Mouse (Mus musculus): Measurements from ENCODE around the gene Galnt2. TPM values are rescaled to one million over a fixed set of nuclear protein-coding genes. Genes with fewer than 3 reads are reported as not detected.
A peak's percentile ranks its signal among the peaks of the same experiment; 100 is the strongest.

Galnt2 gene
- polyA plus RNA-seq, 1 experiment from 2014 or later = 56.4 TPM

GRCm38 (mm10) chr8:124346852-124347523 lies 115.8 kb downstream of the Galnt2 start:
- Histone ChIP-seq H3K4me2 (ENCODE audit: low read depth, severe bottlenecking) (no peak overlapping the region), H3K9ac (ENCODE audit: low read length) (no peak overlapping the region), H3K9me3 (ENCODE audit: control insufficient read depth, low read length) (no peaks in the 10 kb centered on the region), H3K36me3 (ENCODE audit: control insufficient read depth, insufficient read depth, low read length) (no peaks in the 10 kb centered on the region), H3K27ac (replicated peaks; ENCODE audit: low read depth, low read length) (peak overlapping the region; percentile 9; the same call in 1 of the 2 replicates), H3K27me3 (ENCODE audit: control insufficient read depth, insufficient read depth, low read length) (no peaks in the 10 kb centered on the region), H3K4me3 (ENCODE audit: low read depth, low read length) (no peak overlapping the region), H3K4me1 (ENCODE audit: control insufficient read depth, insufficient read depth, low read length) (no peaks in the 10 kb centered on the region)
- DNase-seq (ENCODE audit: low spot score) = peak; percentile 83
- ATAC-seq (ENCODE audit: insufficient number of reproducible peaks, low FRiP score, low TSS enrichment, low read depth) = peak; percentile 70
- 32% methylated on average over 19 of the region's 19 CpGs for WGBS

- Histone ChIP-seq H3K4me3 (ENCODE audit: low read depth, low read length) (no peak overlapping the region), H3K4me1 (ENCODE audit: control insufficient read depth, insufficient read depth, low read length) (no peaks in the 10 kb centered on the region), H3K9me3 (ENCODE audit: control insufficient read depth, low read length) (no peaks in the 10 kb centered on the region), H3K9ac (ENCODE audit: low read length) (no peak overlapping the region), H3K27ac (replicated peaks; ENCODE audit: low read depth, low read length) (0 out of 2 replicates have a peak overlapping the region, but pooled peaks have one; percentile 14), H3K36me3 (ENCODE audit: control insufficient read depth, insufficient read depth, low read length) (no peaks in the 10 kb centered on the region), H3K27me3 (ENCODE audit: control insufficient read depth, insufficient read depth, low read length) (no peaks in the 10 kb centered on the region), H3K4me2 (ENCODE audit: low read depth, severe bottlenecking) (no peak overlapping the region)
- DNase-seq (ENCODE audit: low spot score) (no peak), ATAC-seq (ENCODE audit: insufficient number of reproducible peaks, low FRiP score, low TSS enrichment, low read depth) (no peak)
- WGBS = 75% methylated on average over 1 of the region's 1 CpGs
Measured at GRCm38 (mm10) chr8:124348087-124348486, 116.9 kb downstream of the Galnt2 start.

GRCm38 (mm10) chr8:124349663-124350062 lies 118.5 kb downstream of the Galnt2 start:
- Histone ChIP-seq H3K9me3 (ENCODE audit: control insufficient read depth, low read length) (no peaks in the 10 kb centered on the region), H3K27ac (replicated peaks; ENCODE audit: low read depth, low read length) (no peak overlapping the region), H3K4me2 (ENCODE audit: low read depth, severe bottlenecking) (no peak overlapping the region), H3K4me1 (ENCODE audit: control insufficient read depth, insufficient read depth, low read length) (no peaks in the 10 kb centered on the region), H3K4me3 (ENCODE audit: low read depth, low read length) (no peak overlapping the region), H3K27me3 (ENCODE audit: control insufficient read depth, insufficient read depth, low read length) (no peaks in the 10 kb centered on the region), H3K9ac (ENCODE audit: low read length) (no peak overlapping the region), H3K36me3 (ENCODE audit: control insufficient read depth, insufficient read depth, low read length) (no peaks in the 10 kb centered on the region)
- WGBS = 42% methylated on average over 7 of the region's 7 CpGs
- ATAC-seq (ENCODE audit: insufficient number of reproducible peaks, low FRiP score, low TSS enrichment, low read depth) (no peak), DNase-seq (ENCODE audit: low spot score) (peak; percentile 91)

GRCm38 (mm10) chr8:124351636-124352035 lies 120.4 kb downstream of the Galnt2 start:
- Histone ChIP-seq H3K9me3 (ENCODE audit: control insufficient read depth, low read length) (no peaks in the 10 kb centered on the region), H3K9ac (ENCODE audit: low read length) (no peak overlapping the region), H3K36me3 (ENCODE audit: control insufficient read depth, insufficient read depth, low read length) (no peaks in the 10 kb centered on the region), H3K27ac (replicated peaks; ENCODE audit: low read depth, low read length) (no peak overlapping the region), H3K4me2 (ENCODE audit: low read depth, severe bottlenecking) (no peak overlapping the region), H3K4me3 (ENCODE audit: low read depth, low read length) (no peak overlapping the region), H3K4me1 (ENCODE audit: control insufficient read depth, insufficient read depth, low read length) (no peaks in the 10 kb centered on the region), H3K27me3 (ENCODE audit: control insufficient read depth, insufficient read depth, low read length) (no peaks in the 10 kb centered on the region)
- WGBS = 60% methylated on average over 5 of the region's 5 CpGs
- no peak for DNase-seq (ENCODE audit: low spot score)
- ATAC-seq (ENCODE audit: insufficient number of reproducible peaks, low FRiP score, low TSS enrichment, low read depth) = no peak

GRCm38 (mm10) chr8:124360911-124361310 lies 129.7 kb downstream of the Galnt2 start:
- DNase-seq (ENCODE audit: low spot score) = no peak
- Histone ChIP-seq H3K4me3 (ENCODE audit: low read depth, low read length) (no peak overlapping the region), H3K9me3 (ENCODE audit: control insufficient read depth, low read length) (no peaks in the 10 kb centered on the region), H3K36me3 (ENCODE audit: control insufficient read depth, insufficient read depth, low read length) (no peaks in the 10 kb centered on the region), H3K9ac (ENCODE audit: low read length) (no peak overlapping the region), H3K27ac (replicated peaks; ENCODE audit: low read depth, low read length) (no peak overlapping the region), H3K4me2 (ENCODE audit: low read depth, severe bottlenecking) (no peak overlapping the region), H3K4me1 (ENCODE audit: control insufficient read depth, insufficient read depth, low read length) (no peaks in the 10 kb centered on the region), H3K27me3 (ENCODE audit: control insufficient read depth, insufficient read depth, low read length) (no peaks in the 10 kb centered on the region)
- WGBS = 79% methylated on average over 3 of the region's 3 CpGs
- no peak for ATAC-seq (ENCODE audit: insufficient number of reproducible peaks, low FRiP score, low TSS enrichment, low read depth)

- Histone ChIP-seq H3K27me3 (ENCODE audit: control insufficient read depth, insufficient read depth, low read length) (no peaks in the 10 kb centered on the region), H3K9ac (ENCODE audit: low read length) (no peak overlapping the region), H3K27ac (replicated peaks; ENCODE audit: low read depth, low read length) (no peak overlapping the region), H3K9me3 (ENCODE audit: control insufficient read depth, low read length) (no peaks in the 10 kb centered on the region), H3K4me2 (ENCODE audit: low read depth, severe bottlenecking) (no peak overlapping the region), H3K36me3 (ENCODE audit: control insufficient read depth, insufficient read depth, low read length) (no peaks in the 10 kb centered on the region), H3K4me1 (ENCODE audit: control insufficient read depth, insufficient read depth, low read length) (no peaks in the 10 kb centered on the region), H3K4me3 (ENCODE audit: low read depth, low read length) (no peak overlapping the region)
- ATAC-seq (ENCODE audit: insufficient number of reproducible peaks, low FRiP score, low TSS enrichment, low read depth) (no peak), DNase-seq (ENCODE audit: low spot score) (no peak)
- 80% methylated on average over 11 of the region's 11 CpGs for WGBS
Measured at GRCm38 (mm10) chr8:124361773-124362427, 130.7 kb downstream of the Galnt2 start.

GRCm38 (mm10) chr8:124362589-124362988 lies 131.4 kb downstream of the Galnt2 start:
- Histone ChIP-seq H3K27me3 (ENCODE audit: control insufficient read depth, insufficient read depth, low read length) (no peaks in the 10 kb centered on the region), H3K4me1 (ENCODE audit: control insufficient read depth, insufficient read depth, low read length) (no peaks in the 10 kb centered on the region), H3K4me3 (ENCODE audit: low read depth, low read length) (no peak overlapping the region), H3K27ac (replicated peaks; ENCODE audit: low read depth, low read length) (no peak overlapping the region), H3K9me3 (ENCODE audit: control insufficient read depth, low read length) (no peaks in the 10 kb centered on the region), H3K4me2 (ENCODE audit: low read depth, severe bottlenecking) (no peak overlapping the region), H3K36me3 (ENCODE audit: control insufficient read depth, insufficient read depth, low read length) (no peaks in the 10 kb centered on the region), H3K9ac (ENCODE audit: low read length) (no peak overlapping the region)
- ATAC-seq (ENCODE audit: insufficient number of reproducible peaks, low FRiP score, low TSS enrichment, low read depth) (no peak), DNase-seq (ENCODE audit: low spot score) (no peak)
- WGBS = 82% methylated on average over 7 of the region's 7 CpGs

- WGBS = 94% methylated on average over 15 of the region's 15 CpGs
- no peak overlapping the region for H3K9ac ChIP-seq (ENCODE audit: low read length)
- no peaks in the 10 kb centered on the region for H3K36me3 ChIP-seq (ENCODE audit: control insufficient read depth, insufficient read depth, low read length)
- H3K27ac ChIP-seq (replicated peaks; ENCODE audit: low read depth, low read length) = no peak overlapping the region
- ATAC-seq (ENCODE audit: insufficient number of reproducible peaks, low FRiP score, low TSS enrichment, low read depth) (no peak), DNase-seq (ENCODE audit: low spot score) (no peak)
- no peak overlapping the region for H3K4me2 ChIP-seq (ENCODE audit: low read depth, severe bottlenecking)
- H3K4me1 ChIP-seq (ENCODE audit: control insufficient read depth, insufficient read depth, low read length) = no peaks in the 10 kb centered on the region
- H3K9me3 ChIP-seq (ENCODE audit: control insufficient read depth, low read length) = no peaks in the 10 kb centered on the region
- no peaks in the 10 kb centered on the region for H3K27me3 ChIP-seq (ENCODE audit: control insufficient read depth, insufficient read depth, low read length)
- H3K4me3 ChIP-seq (ENCODE audit: low read depth, low read length) = no peak overlapping the region
Measured at GRCm38 (mm10) chr8:124363337-124363736, 132.1 kb downstream of the Galnt2 start.
